Mouse (Mus musculus): Measurements from ENCODE around the gene Coq3. TPM values are rescaled to one million over a fixed set of nuclear protein-coding genes. Genes with fewer than 3 reads are reported as not detected.

The Coq3 gene
- polyA plus RNA-seq (2012; rRNA removed): 13.5 and 13.9 TPM in 2 replicates

- peak; percentile 83 to 86 for DNase-seq
- Histone ChIP-seq H3K4me1 (ENCODE audit: control insufficient read depth, insufficient read depth, low read length) (no peaks in the 10 kb centered on the region), H3K27ac (ENCODE audit: insufficient read depth, low read length) (peak within 1 kb of the TSS; percentile 70), H3K27me3 (ENCODE audit: control insufficient read depth, insufficient read depth, low read length) (no peaks in the 10 kb centered on the region), H3K4me3 (replicated peaks; ENCODE audit: insufficient read depth, low read depth, low read length) (peak within 1 kb of the TSS; percentile 73)
- under 1% methylated on average over 51 of the region's 51 CpGs for WGBS
- TF ChIP-seq POLR2A (IDR thresholded peaks at IDR 0.05; ENCODE audit: borderline replicate concordance, insufficient read depth, low read length) (peak; percentile 70; the same call in 1 of the 2 replicates), CTCF (IDR thresholded peaks at IDR 0.05; ENCODE audit: borderline replicate concordance, insufficient read depth, low read depth, low read length) (no peak)
Observed at GRCm38 (mm10) chr4:21879565-21880220, at the start of gene Coq3. Coq3 (plus strand) TSS chr4:21879673.

- Histone ChIP-seq H3K27me3 (ENCODE audit: control insufficient read depth, insufficient read depth, low read length) (no peaks in the 10 kb centered on the region), H3K4me3 (replicated peaks; ENCODE audit: insufficient read depth, low read depth, low read length) (no peak overlapping the region), H3K4me1 (ENCODE audit: control insufficient read depth, insufficient read depth, low read length) (no peaks in the 10 kb centered on the region), H3K27ac (ENCODE audit: insufficient read depth, low read length) (no peak overlapping the region)
- no peak for DNase-seq
- TF ChIP-seq CTCF (IDR thresholded peaks at IDR 0.05; ENCODE audit: borderline replicate concordance, insufficient read depth, low read depth, low read length): no peak
- no peak for TF ChIP-seq POLR2A (IDR thresholded peaks at IDR 0.05; ENCODE audit: borderline replicate concordance, insufficient read depth, low read length)
- 96% methylated on average over 8 of the region's 8 CpGs for WGBS
Observed at GRCm38 (mm10) chr4:21832844-21833243, 46.6 kb upstream of the Coq3 start.

GRCm38 (mm10) chr4:21847481-21848286 is 31.8 kb upstream of the Coq3 start, which contains the start of gene Pnisr:
Pnisr (plus strand) TSS chr4:21847583.
- peak within 1 kb of the TSS; percentile 59 for H3K4me3 ChIP-seq (replicated peaks; ENCODE audit: insufficient read depth, low read depth, low read length)
- peak; percentile 82 for TF ChIP-seq CTCF (IDR thresholded peaks at IDR 0.05; ENCODE audit: borderline replicate concordance, insufficient read depth, low read depth, low read length)
- TF ChIP-seq POLR2A (IDR thresholded peaks at IDR 0.05; ENCODE audit: borderline replicate concordance, insufficient read depth, low read length): peak; percentile 56; the same call in 1 of the 2 replicates
- H3K27ac ChIP-seq (ENCODE audit: insufficient read depth, low read length): peak within 1 kb of the TSS; percentile 59
- H3K4me1 ChIP-seq (ENCODE audit: control insufficient read depth, insufficient read depth, low read length): peaks cover 2% of the 10 kb centered on the region; the same call in 1 of the 2 replicates
- under 1% methylated on average over 50 of the region's 50 CpGs for WGBS
- H3K27me3 ChIP-seq (ENCODE audit: control insufficient read depth, insufficient read depth, low read length): no peaks in the 10 kb centered on the region
- DNase-seq: peak; percentile 94 to 95

- Histone ChIP-seq H3K27ac (ENCODE audit: insufficient read depth, low read length) (peak overlapping the region; percentile 59), H3K27me3 (ENCODE audit: control insufficient read depth, insufficient read depth, low read length) (no peaks in the 10 kb centered on the region), H3K4me1 (ENCODE audit: control insufficient read depth, insufficient read depth, low read length) (peaks cover 6% of the 10 kb centered on the region; the same call in 1 of the 2 replicates), H3K4me3 (replicated peaks; ENCODE audit: insufficient read depth, low read depth, low read length) (peak overlapping the region; percentile 59)
- TF ChIP-seq CTCF (IDR thresholded peaks at IDR 0.05; ENCODE audit: borderline replicate concordance, insufficient read depth, low read depth, low read length) (no peak), POLR2A (IDR thresholded peaks at IDR 0.05; ENCODE audit: borderline replicate concordance, insufficient read depth, low read length) (peak; percentile 35; the same call in 1 of the 2 replicates)
- peak; percentile 88 to 90 for DNase-seq
- under 1% methylated on average over 24 of the region's 24 CpGs for WGBS
Observed at GRCm38 (mm10) chr4:21848287-21848630, 31.2 kb upstream of the Coq3 start.

- Histone ChIP-seq H3K27ac (ENCODE audit: insufficient read depth, low read length) (no peak overlapping the region), H3K27me3 (ENCODE audit: control insufficient read depth, insufficient read depth, low read length) (no peaks in the 10 kb centered on the region), H3K4me1 (ENCODE audit: control insufficient read depth, insufficient read depth, low read length) (peaks cover 4% of the 10 kb centered on the region), H3K4me3 (replicated peaks; ENCODE audit: insufficient read depth, low read depth, low read length) (no peak overlapping the region)
- 39% methylated on average over 1 of the region's 1 CpGs for WGBS
- no peak for DNase-seq
- TF ChIP-seq CTCF (IDR thresholded peaks at IDR 0.05; ENCODE audit: borderline replicate concordance, insufficient read depth, low read depth, low read length) (no peak), POLR2A (IDR thresholded peaks at IDR 0.05; ENCODE audit: borderline replicate concordance, insufficient read depth, low read length) (no peak)
Observed at GRCm38 (mm10) chr4:21857481-21857880, 22.0 kb upstream of the Coq3 start.

GRCm38 (mm10) chr4:21865226-21865625 is 14.2 kb upstream of the Coq3 start:
- 89% methylated on average over 1 of the region's 1 CpGs for WGBS
- Histone ChIP-seq H3K4me3 (replicated peaks; ENCODE audit: insufficient read depth, low read depth, low read length) (no peak overlapping the region), H3K27me3 (ENCODE audit: control insufficient read depth, insufficient read depth, low read length) (no peaks in the 10 kb centered on the region), H3K4me1 (ENCODE audit: control insufficient read depth, insufficient read depth, low read length) (no peaks in the 10 kb centered on the region), H3K27ac (ENCODE audit: insufficient read depth, low read length) (no peak overlapping the region)
- no peak for DNase-seq
- TF ChIP-seq POLR2A (IDR thresholded peaks at IDR 0.05; ENCODE audit: borderline replicate concordance, insufficient read depth, low read length) (no peak), CTCF (IDR thresholded peaks at IDR 0.05; ENCODE audit: borderline replicate concordance, insufficient read depth, low read depth, low read length) (no peak)

GRCm38 (mm10) chr4:21878776-21879175 is 697 bp upstream of the Coq3 start:
- no peak for DNase-seq
- WGBS: 21% methylated on average over 6 of the region's 6 CpGs
- Histone ChIP-seq H3K4me1 (ENCODE audit: control insufficient read depth, insufficient read depth, low read length) (no peaks in the 10 kb centered on the region), H3K27me3 (ENCODE audit: control insufficient read depth, insufficient read depth, low read length) (no peaks in the 10 kb centered on the region), H3K4me3 (replicated peaks; ENCODE audit: insufficient read depth, low read depth, low read length) (no peak overlapping the region), H3K27ac (ENCODE audit: insufficient read depth, low read length) (no peak overlapping the region)
- TF ChIP-seq POLR2A (IDR thresholded peaks at IDR 0.05; ENCODE audit: borderline replicate concordance, insufficient read depth, low read length) (no peak), CTCF (IDR thresholded peaks at IDR 0.05; ENCODE audit: borderline replicate concordance, insufficient read depth, low read depth, low read length) (no peak)

Data from cerebellum, adult 2 months (tissue).